Mouse (Mus musculus) right cerebral cortex, postnatal 4 days (tissue): Measurements from ENCODE around the gene Sar1b.
"Not testable (repeated sequence)": the region's sequence is repeated elsewhere in the genome, so short reads cannot be mapped to it uniquely, and the experiment has no call there.

ENCODE experiments used
- DNase-seq: peaks from one replicate; pipeline ENCODE4 v3.0.0-alpha.2; 2022

Gene Sar1b

GRCm38 (mm10) chr11:51763213-51763907, at the start of gene Sar1b, which contains the start of gene Sec24a:
Sar1b (plus strand) TSS chr11:51763687.
Sec24a (minus strand) TSS chr11:51763634.
- DNase-seq, result peak; percentile 82

- no peak for DNase-seq
These were observed 42.4 kb upstream of the Sar1b start for GRCm38 (mm10) chr11:51721066-51721465.

GRCm38 (mm10) chr11:51732883-51733282, 30.6 kb upstream of the Sar1b start:
- no peak for DNase-seq

- not testable (repeated sequence) for DNase-seq
These were observed 29.3 kb upstream of the Sar1b start for GRCm38 (mm10) chr11:51734218-51734617.

- DNase-seq, result no peak
These were observed 24.7 kb upstream of the Sar1b start for GRCm38 (mm10) chr11:51738651-51739403.

GRCm38 (mm10) chr11:51740701-51741100, 22.8 kb upstream of the Sar1b start:
- no peak for DNase-seq

GRCm38 (mm10) chr11:51746096-51746495, 17.4 kb upstream of the Sar1b start:
- no peak for DNase-seq

- DNase-seq, result not testable (repeated sequence)
These were observed 11.8 kb upstream of the Sar1b start for GRCm38 (mm10) chr11:51751623-51752225.

- DNase-seq, result peak; percentile 8
These were observed 7.7 kb upstream of the Sar1b start for GRCm38 (mm10) chr11:51755621-51756311.

GRCm38 (mm10) chr11:51756352-51756771, 7.1 kb upstream of the Sar1b start:
- peak; percentile 84 for DNase-seq

GRCm38 (mm10) chr11:51757023-51757422, 6.5 kb upstream of the Sar1b start:
- no peak for DNase-seq

- DNase-seq, result no peak
These were observed 5.9 kb upstream of the Sar1b start for GRCm38 (mm10) chr11:51757625-51758024.

GRCm38 (mm10) chr11:51758207-51758606, 5.3 kb upstream of the Sar1b start:
- not testable (repeated sequence) for DNase-seq

- DNase-seq, result no peak
These were observed 4.2 kb upstream of the Sar1b start for GRCm38 (mm10) chr11:51759251-51759650.

- no peak for DNase-seq
These were observed 3.4 kb upstream of the Sar1b start for GRCm38 (mm10) chr11:51759941-51760657.

GRCm38 (mm10) chr11:51761241-51761640, 2.2 kb upstream of the Sar1b start:
- DNase-seq, result no peak

- DNase-seq, result no peak
These were observed 468 bp downstream of the Sar1b start for GRCm38 (mm10) chr11:51763955-51764354.

GRCm38 (mm10) chr11:51764816-51765215, 1.3 kb downstream of the Sar1b start:
- DNase-seq, result no peak

GRCm38 (mm10) chr11:51767579-51768220, 4.2 kb downstream of the Sar1b start:
- DNase-seq, result no peak

GRCm38 (mm10) chr11:51768296-51768695, 4.8 kb downstream of the Sar1b start:
- DNase-seq, result no peak

- no peak for DNase-seq
These were observed 12.0 kb downstream of the Sar1b start for GRCm38 (mm10) chr11:51775507-51775906.

GRCm38 (mm10) chr11:51777478-51777877, 14.0 kb downstream of the Sar1b start:
- DNase-seq, result no peak
